Mouse (Mus musculus): ENCODE measurements around the gene Ech1. TPM values are rescaled to one million over a fixed set of nuclear protein-coding genes. Genes with fewer than 3 reads are reported as not detected.

The Ech1 gene
- polyA plus RNA-seq, 1 experiment from 2014 or later = 97.7 TPM

GRCm38 (mm10) chr7:28833723-28834347 is 8.8 kb downstream of the Ech1 start, which contains the start of gene Lgals4:
Lgals4 (plus strand) TSS chr7:28833854.
- H3K4me1 ChIP-seq (replicated peaks; ENCODE audit: control insufficient read depth, insufficient read depth, low read length) = no peaks in the 10 kb centered on the region
- no peaks in the 10 kb centered on the region for H3K9me3 ChIP-seq (ENCODE audit: control insufficient read depth, low read length)
- no peak within 1 kb of the TSS for H3K9ac ChIP-seq (replicated peaks; ENCODE audit: low read depth, low read length)
- no peak within 1 kb of the TSS for H3K4me2 ChIP-seq (ENCODE audit: low read length)
- H3K27me3 ChIP-seq (replicated peaks; ENCODE audit: control insufficient read depth, insufficient read depth, low read length) = no peaks in the 10 kb centered on the region
- no peak within 1 kb of the TSS for H3K4me3 ChIP-seq (replicated peaks; ENCODE audit: low read length)
- H3K36me3 ChIP-seq (ENCODE audit: control insufficient read depth, insufficient read depth) = 0 out of 2 replicates have a peak, but pooled peaks cover 5% of the 10 kb centered on the region
- no peak for ATAC-seq
- 80% methylated on average over 6 of the region's 6 CpGs for WGBS
- no peak within 1 kb of the TSS for H3K27ac ChIP-seq (ENCODE audit: low read length)

DNA sequence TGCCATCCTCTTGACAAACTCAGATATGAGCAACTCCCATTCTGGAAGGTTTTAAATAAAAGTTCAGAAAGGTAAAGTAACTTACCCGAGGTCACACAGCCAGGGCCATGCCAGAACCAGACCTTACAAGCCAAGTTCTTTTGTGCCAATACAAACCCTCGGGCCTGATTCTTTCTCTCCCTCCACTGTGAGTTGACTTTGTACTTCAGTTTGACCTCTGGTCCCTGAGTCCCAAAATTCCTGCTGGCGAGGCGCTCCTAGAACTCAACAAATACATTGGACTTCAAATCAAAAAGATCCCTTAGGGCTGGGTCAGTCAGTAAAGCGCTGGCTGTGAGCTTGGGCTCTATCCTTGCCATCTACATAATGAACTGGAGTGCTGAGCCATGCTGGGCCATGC is 11.9 kb downstream of the Ech1 start:
- H3K36me3 ChIP-seq (ENCODE audit: control insufficient read depth, insufficient read depth) = no peaks in the 10 kb centered on the region
- no peaks in the 10 kb centered on the region for H3K4me1 ChIP-seq (replicated peaks; ENCODE audit: control insufficient read depth, insufficient read depth, low read length)
- no peak overlapping the region for H3K9ac ChIP-seq (replicated peaks; ENCODE audit: low read depth, low read length)
- no peak overlapping the region for H3K27ac ChIP-seq (ENCODE audit: low read length)
- no peak overlapping the region for H3K4me2 ChIP-seq (ENCODE audit: low read length)
- no peak overlapping the region for H3K4me3 ChIP-seq (replicated peaks; ENCODE audit: low read length)
- H3K9me3 ChIP-seq (ENCODE audit: control insufficient read depth, low read length) = no peaks in the 10 kb centered on the region
- no peak for ATAC-seq
- 85% methylated on average over 5 of the region's 5 CpGs for WGBS
- H3K27me3 ChIP-seq (replicated peaks; ENCODE audit: control insufficient read depth, insufficient read depth, low read length) = no peaks in the 10 kb centered on the region

DNA sequence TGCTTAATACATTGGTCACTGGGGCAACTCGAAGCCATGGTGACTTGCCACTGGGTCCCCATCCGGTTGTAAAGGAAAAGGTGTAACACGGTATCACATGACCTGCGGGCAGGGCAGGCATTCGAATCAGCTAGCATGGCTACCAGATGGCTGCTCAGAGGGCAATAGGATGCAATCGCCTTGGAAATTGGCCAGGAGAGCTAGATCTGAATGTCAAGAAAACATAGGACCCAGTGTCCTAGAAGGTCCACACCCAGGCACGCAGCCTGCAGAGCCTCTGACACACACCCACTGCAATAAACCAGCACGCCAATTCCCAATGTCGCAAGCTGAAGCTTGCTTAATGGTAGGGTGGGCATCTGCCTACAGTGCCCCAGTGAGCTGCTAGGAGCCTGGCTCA is 13.3 kb downstream of the Ech1 start:
- no peaks in the 10 kb centered on the region for H3K27me3 ChIP-seq (replicated peaks; ENCODE audit: control insufficient read depth, insufficient read depth, low read length)
- 86% methylated on average over 9 of the region's 9 CpGs for WGBS
- H3K36me3 ChIP-seq (ENCODE audit: control insufficient read depth, insufficient read depth) = no peaks in the 10 kb centered on the region
- no peak for ATAC-seq
- H3K4me2 ChIP-seq (ENCODE audit: low read length) = no peak overlapping the region
- no peak overlapping the region for H3K27ac ChIP-seq (ENCODE audit: low read length)
- no peaks in the 10 kb centered on the region for H3K9me3 ChIP-seq (ENCODE audit: control insufficient read depth, low read length)
- H3K9ac ChIP-seq (replicated peaks; ENCODE audit: low read depth, low read length) = no peak overlapping the region
- H3K4me3 ChIP-seq (replicated peaks; ENCODE audit: low read length) = no peak overlapping the region
- no peaks in the 10 kb centered on the region for H3K4me1 ChIP-seq (replicated peaks; ENCODE audit: control insufficient read depth, insufficient read depth, low read length)

GRCm38 (mm10) chr7:28847273-28847672 is 22.3 kb downstream of the Ech1 start:
- Histone ChIP-seq H3K4me1 (replicated peaks; ENCODE audit: control insufficient read depth, insufficient read depth, low read length) (no peaks in the 10 kb centered on the region), H3K27ac (ENCODE audit: low read length) (no peak overlapping the region), H3K36me3 (ENCODE audit: control insufficient read depth, insufficient read depth) (no peaks in the 10 kb centered on the region), H3K4me2 (ENCODE audit: low read length) (no peak overlapping the region), H3K4me3 (replicated peaks; ENCODE audit: low read length) (no peak overlapping the region), H3K27me3 (replicated peaks; ENCODE audit: control insufficient read depth, insufficient read depth, low read length) (no peaks in the 10 kb centered on the region), H3K9ac (replicated peaks; ENCODE audit: low read depth, low read length) (no peak overlapping the region), H3K9me3 (ENCODE audit: control insufficient read depth, low read length) (peaks cover 2% of the 10 kb centered on the region; the same call in 1 of the 2 replicates)
- no peak for ATAC-seq
- WGBS = 85% methylated on average over 1 of the region's 1 CpGs

DNA sequence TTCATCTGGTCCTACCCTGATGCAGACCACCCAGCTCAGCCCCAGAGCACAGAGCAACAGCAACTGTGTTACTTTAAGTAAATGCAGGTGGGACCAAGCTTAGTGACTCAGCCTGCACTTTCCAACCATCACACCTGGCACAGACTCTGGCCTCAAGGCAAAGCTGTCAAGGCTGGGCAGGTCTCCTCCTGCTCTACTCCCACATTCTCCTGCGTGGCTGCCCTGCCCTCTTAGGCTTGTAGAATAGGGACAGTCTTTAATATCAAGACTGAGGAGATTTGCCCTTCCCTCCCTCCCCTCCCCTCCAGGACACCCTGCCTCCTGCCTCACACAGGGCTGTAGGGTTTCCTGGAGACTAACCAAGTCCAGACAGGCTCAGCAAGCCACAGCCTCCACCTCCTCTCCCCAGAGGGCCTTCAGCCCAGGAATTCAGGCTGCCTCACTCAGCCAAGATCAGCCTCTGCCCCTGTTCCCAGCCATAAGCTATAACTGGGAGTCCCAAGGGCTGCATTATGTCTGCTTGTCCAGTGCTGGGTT is 24.8 kb downstream of the Ech1 start:
- Histone ChIP-seq H3K4me3 (replicated peaks; ENCODE audit: low read length) (no peak overlapping the region), H3K27ac (ENCODE audit: low read length) (no peak overlapping the region), H3K36me3 (ENCODE audit: control insufficient read depth, insufficient read depth) (no peaks in the 10 kb centered on the region), H3K9ac (replicated peaks; ENCODE audit: low read depth, low read length) (no peak overlapping the region), H3K4me1 (replicated peaks; ENCODE audit: control insufficient read depth, insufficient read depth, low read length) (no peaks in the 10 kb centered on the region), H3K9me3 (ENCODE audit: control insufficient read depth, low read length) (no peaks in the 10 kb centered on the region; the same call in 1 of the 2 replicates), H3K27me3 (replicated peaks; ENCODE audit: control insufficient read depth, insufficient read depth, low read length) (no peaks in the 10 kb centered on the region), H3K4me2 (ENCODE audit: low read length) (no peak overlapping the region)
- 64% methylated on average over 1 of the region's 1 CpGs for WGBS
- ATAC-seq = no peak

- Histone ChIP-seq H3K9ac (replicated peaks; ENCODE audit: low read depth, low read length) (no peak overlapping the region), H3K36me3 (ENCODE audit: control insufficient read depth, insufficient read depth) (no peaks in the 10 kb centered on the region), H3K27ac (ENCODE audit: low read length) (no peak overlapping the region), H3K27me3 (replicated peaks; ENCODE audit: control insufficient read depth, insufficient read depth, low read length) (no peaks in the 10 kb centered on the region), H3K4me1 (replicated peaks; ENCODE audit: control insufficient read depth, insufficient read depth, low read length) (no peaks in the 10 kb centered on the region), H3K4me3 (replicated peaks; ENCODE audit: low read length) (no peak overlapping the region), H3K4me2 (ENCODE audit: low read length) (no peak overlapping the region), H3K9me3 (ENCODE audit: control insufficient read depth, low read length) (no peaks in the 10 kb centered on the region)
- WGBS = 84% methylated on average over 4 of the region's 4 CpGs
- ATAC-seq = no peak
These were observed 25.6 kb downstream of the Ech1 start for GRCm38 (mm10) chr7:28850642-28851041.

DNA sequence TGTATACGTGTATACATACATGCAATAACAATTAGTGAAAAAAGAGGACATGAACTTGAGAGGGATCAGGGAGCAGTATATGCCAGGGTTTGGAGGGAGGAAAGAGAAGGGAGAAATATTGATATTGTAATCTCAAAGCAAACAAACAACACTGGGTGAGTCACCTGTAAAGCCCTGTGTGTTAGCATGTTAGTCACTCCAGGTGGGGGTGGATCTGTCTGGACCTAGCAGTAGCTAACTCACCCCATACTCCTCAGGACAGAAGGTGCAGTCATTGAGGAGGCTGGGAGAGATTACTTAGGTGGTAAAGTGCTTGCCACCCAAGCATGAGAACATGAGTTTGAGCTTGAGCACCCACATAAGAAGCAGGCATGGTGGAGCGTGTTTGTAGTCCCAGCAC is 34.9 kb downstream of the Ech1 start:
- no peak for ATAC-seq
- peaks cover 3% of the 10 kb centered on the region for H3K9me3 ChIP-seq (ENCODE audit: control insufficient read depth, low read length)
- H3K4me1 ChIP-seq (replicated peaks; ENCODE audit: control insufficient read depth, insufficient read depth, low read length) = peaks cover 4% of the 10 kb centered on the region; the same call in 1 of the 2 replicates
- WGBS = 92% methylated on average over 2 of the region's 2 CpGs
- no peak overlapping the region for H3K4me2 ChIP-seq (ENCODE audit: low read length)
- H3K27me3 ChIP-seq (replicated peaks; ENCODE audit: control insufficient read depth, insufficient read depth, low read length) = no peaks in the 10 kb centered on the region
- H3K36me3 ChIP-seq (ENCODE audit: control insufficient read depth, insufficient read depth) = no peaks in the 10 kb centered on the region
- H3K27ac ChIP-seq (ENCODE audit: low read length) = no peak overlapping the region
- H3K9ac ChIP-seq (replicated peaks; ENCODE audit: low read depth, low read length) = no peak overlapping the region
- no peak overlapping the region for H3K4me3 ChIP-seq (replicated peaks; ENCODE audit: low read length)

- Histone ChIP-seq H3K4me1 (replicated peaks; ENCODE audit: control insufficient read depth, insufficient read depth, low read length) (peaks cover 6% of the 10 kb centered on the region; the same call in 1 of the 2 replicates), H3K4me3 (replicated peaks; ENCODE audit: low read length) (no peak overlapping the region), H3K9me3 (ENCODE audit: control insufficient read depth, low read length) (peaks cover 3% of the 10 kb centered on the region), H3K36me3 (ENCODE audit: control insufficient read depth, insufficient read depth) (no peaks in the 10 kb centered on the region), H3K27ac (ENCODE audit: low read length) (no peak overlapping the region), H3K27me3 (replicated peaks; ENCODE audit: control insufficient read depth, insufficient read depth, low read length) (no peaks in the 10 kb centered on the region), H3K4me2 (ENCODE audit: low read length) (no peak overlapping the region), H3K9ac (replicated peaks; ENCODE audit: low read depth, low read length) (no peak overlapping the region)
- no peak for ATAC-seq
- WGBS = 90% methylated on average over 6 of the region's 6 CpGs
These were observed 35.9 kb downstream of the Ech1 start for GRCm38 (mm10) chr7:28860898-28861297.

GRCm38 (mm10) chr7:28862817-28863499 is 37.9 kb downstream of the Ech1 start:
- H3K9me3 ChIP-seq (ENCODE audit: control insufficient read depth, low read length) = peaks cover 3% of the 10 kb centered on the region
- ATAC-seq = no peak
- 86% methylated on average over 15 of the region's 15 CpGs for whole genome bisulfite sequencing

More at GRCm38 (mm10) chr7:28862817-28863499, 37.9 kb downstream of the Ech1 start:
- Histone ChIP-seq H3K27me3 (replicated peaks; ENCODE audit: control insufficient read depth, insufficient read depth, low read length) (no peaks in the 10 kb centered on the region), H3K27ac (ENCODE audit: low read length) (no peak overlapping the region), H3K36me3 (ENCODE audit: control insufficient read depth, insufficient read depth) (no peaks in the 10 kb centered on the region), H3K9ac (replicated peaks; ENCODE audit: low read depth, low read length) (no peak overlapping the region), H3K4me2 (ENCODE audit: low read length) (no peak overlapping the region), H3K4me3 (replicated peaks; ENCODE audit: low read length) (no peak overlapping the region), H3K4me1 (replicated peaks; ENCODE audit: control insufficient read depth, insufficient read depth, low read length) (peaks cover 6% of the 10 kb centered on the region; the same call in 1 of the 2 replicates)
